Mouse (Mus musculus) gastrocnemius, adult 2 months (tissue): ENCODE measurements around the gene Epdr1. TPM values are rescaled to one million over a fixed set of nuclear protein-coding genes. Genes with fewer than 3 reads are reported as not detected.
"Not testable (repeated sequence)": the region's sequence is repeated elsewhere in the genome, so short reads cannot be mapped to it uniquely, and the experiment has no call there.

Experiments used
- DNase-seq: peaks from one replicate; pipeline ENCODE4 v3.0.0; 2022
- H3K27ac ChIP-seq: fragments of 200-600 bp; 2 replicates; pipeline ENCODE4 v1.8.1; 2022; ENCODE audit warnings: mild to moderate bottlenecking
- H3K4me3 ChIP-seq: fragments of 200-600 bp; 2 replicates; pipeline ENCODE4 v1.8.1; 2022; ENCODE audit warnings: mild to moderate bottlenecking, moderate library complexity
- CTCF ChIP-seq: fragments of 200-600 bp; IDR thresholded peaks from 2 replicates; pipeline ENCODE4 v1.8.1; 2022; ENCODE audit warnings: antibody characterized with exemption, mild to moderate bottlenecking, moderate library complexity
- intact Hi-C: fragments of 180-260 bp; cut with DNase I; formaldehyde crosslinking; loops from one replicate; pipeline ENCODE4 v1.15.1; 2025
- total RNA-seq, 2 experiments: library from RNA; stranded (reverse); gene quantifications; 2 replicates each; pipeline ENCODE4 v1.2.3; 2021

Epdr1 gene
- total RNA-seq, 2 experiments from 2014 or later, result 90.3 to 139 TPM

GRCm38 (mm10) chr13:19599242-19599641 is 20.5 kb downstream of the Epdr1 start:
- no peak for TF ChIP-seq CTCF
- Histone ChIP-seq H3K27ac (no peak overlapping the region), H3K4me3 (no peak overlapping the region)
- DNase-seq, result no peak
- intact Hi-C loops, result no loop called here

- Histone ChIP-seq H3K27ac (no peak overlapping the region), H3K4me3 (no peak overlapping the region)
- intact Hi-C loops, result no loop called here
- DNase-seq, result no peak
- TF ChIP-seq CTCF, result no peak
Measured at GRCm38 (mm10) chr13:19595141-19595540, 24.6 kb downstream of the Epdr1 start.

DNA sequence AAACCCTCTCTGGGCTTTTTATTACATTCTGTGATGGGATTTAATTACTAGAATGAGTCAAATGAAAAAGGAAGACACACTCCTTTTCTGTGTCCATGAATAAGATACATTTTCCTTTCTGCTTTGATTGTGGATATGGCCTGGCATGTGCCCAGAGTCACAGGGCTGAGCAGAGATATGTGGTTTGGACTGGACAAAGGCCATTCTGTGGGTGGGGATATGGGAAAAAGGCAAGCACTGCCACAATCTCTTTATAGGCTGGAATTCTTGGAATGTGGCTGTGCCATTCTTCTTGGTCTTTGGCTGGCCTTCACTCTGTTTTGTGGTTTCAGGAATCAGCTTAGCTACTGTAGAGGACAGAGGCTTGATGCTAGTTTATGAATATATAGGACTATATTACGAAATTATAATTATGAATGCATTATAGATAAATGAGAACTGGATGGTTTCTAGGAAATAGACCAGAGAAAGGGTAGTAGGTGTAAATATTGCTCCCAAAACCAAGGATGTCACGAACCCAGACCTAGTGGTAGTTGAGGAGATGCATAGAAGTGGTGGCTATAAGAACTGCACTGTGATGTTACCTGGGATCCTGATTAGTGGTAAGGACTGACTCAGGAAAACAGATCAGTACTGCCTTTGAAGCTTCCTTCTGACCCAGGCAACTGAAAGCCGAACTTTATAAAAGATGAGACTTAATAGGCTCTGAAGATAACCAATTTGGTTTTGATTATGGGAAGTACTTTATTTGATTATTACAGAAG is 28.5 kb downstream of the Epdr1 start:
- DNase-seq, result no peak
- intact Hi-C loops, result no loop called here
- no peak overlapping the region for H3K27ac ChIP-seq
- H3K4me3 ChIP-seq, result no peak overlapping the region
- no peak for TF ChIP-seq CTCF

- Histone ChIP-seq H3K27ac (no peak overlapping the region), H3K4me3 (no peak overlapping the region)
- DNase-seq, result no peak
- TF ChIP-seq CTCF, result no peak
- intact Hi-C loops, result no loop called here
Measured at GRCm38 (mm10) chr13:19575947-19576346, 43.8 kb downstream of the Epdr1 start.

DNA sequence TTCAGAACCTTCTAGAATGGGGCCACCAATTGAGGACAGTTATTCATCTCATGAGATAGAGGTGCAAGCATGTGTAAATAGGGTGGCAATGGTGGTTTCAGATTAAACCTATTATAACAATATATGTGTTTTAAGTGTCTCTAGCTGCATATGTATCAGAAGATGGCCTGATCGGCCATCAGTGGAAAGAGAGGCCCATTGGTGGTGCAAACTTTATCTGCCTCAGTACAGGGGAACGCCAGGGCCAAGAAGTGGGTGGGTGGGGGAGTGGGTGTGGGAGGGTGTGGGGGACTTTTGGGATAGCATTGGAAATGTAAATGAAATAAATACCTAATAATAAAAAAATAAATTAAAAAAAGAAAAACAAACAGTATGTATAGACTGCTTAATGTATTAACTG is 45.0 kb downstream of the Epdr1 start:
- DNase-seq, intact Hi-C loops, H3K4me3 ChIP-seq, H3K27ac ChIP-seq: not testable (repeated sequence)

DNA sequence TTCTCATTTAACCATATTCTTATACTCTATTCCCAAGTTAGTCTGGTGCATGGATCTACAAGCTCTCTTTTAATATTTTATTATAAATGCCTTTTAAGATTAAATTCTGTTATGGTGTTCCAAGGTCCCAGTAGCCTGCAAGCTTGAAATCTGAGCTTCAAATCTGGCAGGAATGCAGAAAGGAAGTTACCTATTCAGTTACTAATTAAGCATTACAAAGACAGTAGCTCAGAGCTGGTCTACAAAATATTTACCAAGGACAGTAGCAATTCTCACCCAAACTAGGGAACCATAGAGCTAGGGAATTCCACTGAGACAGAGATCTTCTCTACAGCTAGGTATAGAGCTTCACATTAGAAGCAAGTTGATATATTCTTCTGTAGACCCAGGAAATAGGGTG is 49.6 kb downstream of the Epdr1 start:
- DNase-seq, H3K4me3 ChIP-seq, intact Hi-C loops, H3K27ac ChIP-seq: not testable (repeated sequence)

DNA sequence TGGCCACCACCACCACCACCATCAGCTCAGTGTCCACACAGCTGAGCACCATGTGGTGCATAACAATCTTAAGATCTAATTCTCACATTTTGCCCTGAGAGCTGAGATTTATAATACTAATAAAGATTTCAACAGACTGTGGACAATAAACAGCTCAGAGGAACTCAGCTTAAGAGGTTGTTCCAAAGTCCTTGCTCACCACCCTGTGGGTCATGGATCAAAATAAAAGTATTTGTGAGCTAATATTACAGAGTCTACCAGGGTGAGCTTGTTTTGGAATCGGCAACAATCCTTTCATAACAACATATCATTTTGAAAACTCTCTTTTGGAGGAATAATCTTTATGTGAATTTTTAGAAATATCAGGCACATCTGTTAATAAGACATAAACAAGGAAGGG is 57.2 kb downstream of the Epdr1 start:
- no peak for TF ChIP-seq CTCF
- intact Hi-C loops, result no loop called here
- H3K4me3 ChIP-seq, result no peak overlapping the region
- H3K27ac ChIP-seq, result 0 out of 2 replicates have a peak overlapping the region, but pooled peaks have one; percentile 5
- DNase-seq, result no peak

DNA sequence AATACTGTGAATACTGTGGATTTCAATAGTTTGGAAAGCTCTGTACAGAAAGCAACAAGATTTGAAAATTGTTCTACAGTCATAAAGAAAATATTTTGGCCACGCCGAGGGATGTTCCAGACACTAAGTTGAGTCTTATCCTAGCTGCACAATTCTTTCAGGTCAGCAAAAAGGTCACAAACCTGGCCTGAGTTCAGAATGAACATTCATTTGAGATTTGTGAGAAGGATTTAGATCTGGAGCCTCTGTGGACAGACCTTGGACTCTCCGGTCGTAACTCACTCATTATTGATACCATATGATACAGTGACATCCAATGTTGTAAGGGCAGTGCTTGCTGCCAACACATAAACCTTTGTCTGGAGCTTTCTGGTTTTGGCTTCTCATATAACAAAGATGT is 64.3 kb downstream of the Epdr1 start:
- intact Hi-C loops, result no loop called here
- DNase-seq, result no peak
- TF ChIP-seq CTCF, result no peak
- H3K4me3 ChIP-seq, result no peak overlapping the region
- H3K27ac ChIP-seq, result no peak overlapping the region

Other genes with a start within 250 kb of the Epdr1 start
- gene Stard3nl, start 224.1 kb downstream of the Epdr1 start, total RNA-seq, result 1 to 10 TPM; 6.7 to 7.9 TPM
- gene Sfrp4, start 3.2 kb upstream of the Epdr1 start, total RNA-seq, result 1 to 10 TPM; 2.4 to 4.2 TPM
- gene Nme8, start 77.9 kb upstream of the Epdr1 start, total RNA-seq, result not detected
- not detected for gene Gpr141, start 204.3 kb upstream of the Epdr1 start, total RNA-seq